Mouse (Mus musculus) thymus, adult 2 months (tissue): ENCODE measurements at regions not wholly inside any gene's neighbourhood (a gene's known extent, or its start where the extent isn't known, plus 50 kb on each side); places are given as distances from the start of the nearest gene placed in this dataset.

ENCODE experiments used
- CTCF ChIP-seq: fragments of 200-500 bp; IDR thresholded peaks from 2 replicates; pipeline ENCODE4 v1.5.1; 2012; ENCODE audit warnings: mild to moderate bottlenecking, control low read depth, low read length, moderate library complexity, borderline replicate concordance; ENCODE audit not compliant: control insufficient read depth, poor library complexity, insufficient read depth; ENCODE audit errors: extremely low read depth
- POLR2A ChIP-seq: fragments of 200-500 bp; IDR thresholded peaks from 2 replicates; pipeline ENCODE4 v1.6.1; 2012; ENCODE audit warnings: mild to moderate bottlenecking, low read length, control low read depth, moderate library complexity; ENCODE audit not compliant: control insufficient read depth, poor library complexity, insufficient read depth; ENCODE audit errors: extremely low read depth

- TF ChIP-seq CTCF (no peak), POLR2A (no peak)
These were observed 583.9 kb downstream of the Ipo11 start for GRCm38 (mm10) chr13:106352614-106353409.
